Mouse (Mus musculus) bone marrow, adult 2 months (tissue): ENCODE data around the gene Ehd1. TPM values are rescaled to one million over a fixed set of nuclear protein-coding genes. Genes with fewer than 3 reads are reported as not detected.
A peak's percentile ranks its signal among the peaks of the same experiment; 100 is the strongest.

Experiments
- H3K27ac ChIP-seq: fragments of 200-500 bp; 2 replicates; pipeline ENCODE4 v1.5.1; 2012; ENCODE audit warnings: low read depth, mild to moderate bottlenecking, control low read depth, inconsistent platforms, low read length; ENCODE audit not compliant: control insufficient read depth, poor library complexity, insufficient read depth
- H3K4me1 ChIP-seq: fragments of 200-500 bp; 2 replicates; pipeline ENCODE4 v1.6.1; 2011; ENCODE audit warnings: low read length; ENCODE audit not compliant: control insufficient read depth, insufficient read depth
- H3K4me3 ChIP-seq: fragments of 200-500 bp; replicated peaks from 2 replicates; pipeline ENCODE3; 2011; ENCODE audit warnings: mild to moderate bottlenecking, low read depth, low read length, control low read depth; ENCODE audit not compliant: control insufficient read depth
- CTCF ChIP-seq: fragments of 200-500 bp; IDR thresholded peaks from 2 replicates; pipeline ENCODE4 v1.5.1; 2011; ENCODE audit warnings: low read length, control low read depth; ENCODE audit not compliant: control insufficient read depth, insufficient read depth
- POLR2A ChIP-seq: fragments of 200-500 bp; IDR thresholded peaks from 2 replicates; pipeline ENCODE4 v1.6.1; 2011; ENCODE audit warnings: low read depth, mild to moderate bottlenecking, control low read depth, low read length, borderline replicate concordance; ENCODE audit not compliant: control insufficient read depth
- WGBS: fragments of 180-500 bp; shearing (Covaris S2); methylation state at CpG from one replicate; pipeline ENCODE4 v1.1.7; 2018; 5-methylcytosine and 5-hydroxymethylcytosine counted together
- polyA plus RNA-seq: library from polyadenylated mRNA; stranded (reverse); fragments of >200 nt; gene quantifications from 2 replicates; pipeline ENCODE4 v1.2.4, GENCODE M21; 2011; ENCODE audit warnings: low replicate concordance; ENCODE audit not compliant: missing spikeins, insufficient read depth, insufficient read length

Gene Ehd1
- polyA plus RNA-seq, 1 experiment: 63.1 TPM

DNA sequence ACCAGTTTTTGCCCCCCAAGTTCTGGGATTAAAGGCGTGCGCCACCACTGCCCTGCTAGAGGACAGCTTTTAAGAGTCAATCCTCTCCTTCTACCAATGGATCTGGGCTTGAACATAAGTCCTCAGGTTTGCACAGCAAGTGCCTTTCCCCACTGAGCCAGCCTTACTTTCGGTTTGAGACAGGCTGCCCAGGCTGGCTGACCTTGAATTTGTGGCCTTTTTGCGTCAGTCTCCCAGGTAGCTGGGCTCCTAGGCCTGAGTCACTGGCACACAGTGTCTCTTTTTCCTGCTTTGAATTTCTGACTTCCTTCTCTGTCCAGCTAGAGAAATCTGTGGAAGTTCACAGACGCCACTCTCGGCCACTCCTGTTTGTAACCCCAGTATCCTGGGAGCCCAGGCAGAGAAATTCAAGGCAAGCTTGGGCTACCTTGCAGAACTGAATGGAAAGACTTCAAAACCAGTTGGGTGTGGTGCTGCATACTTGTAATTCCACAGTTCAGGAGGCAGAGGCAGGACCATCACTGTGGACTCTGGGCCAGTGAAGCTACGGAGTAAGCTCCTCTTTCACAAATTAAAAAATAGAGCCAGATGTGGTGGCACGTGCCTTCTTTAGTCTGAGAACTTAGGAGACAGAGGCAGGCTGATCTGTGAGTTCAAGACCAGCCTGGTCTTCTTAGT, 6.6 kb upstream of the Ehd1 start:
- Histone ChIP-seq H3K4me3 (no peak overlapping the region), H3K27ac (peak overlapping the region; percentile 77), H3K4me1 (peaks cover 4% of the 10 kb centered on the region; the same call in 1 of the 2 replicates)
- TF ChIP-seq CTCF: no peak
- TF ChIP-seq POLR2A: no peak
- WGBS: 68% methylated on average over 8 of the region's 8 CpGs

GRCm38 (mm10) chr19:6270661-6271060, 5.9 kb upstream of the Ehd1 start:
- peak overlapping the region; percentile 77 for H3K27ac ChIP-seq
- H3K4me3 ChIP-seq: no peak overlapping the region
- H3K4me1 ChIP-seq: peaks cover 7% of the 10 kb centered on the region; the same call in 1 of the 2 replicates
- WGBS: 57% methylated on average over 9 of the region's 9 CpGs
- TF ChIP-seq POLR2A (no peak), CTCF (no peak)

DNA sequence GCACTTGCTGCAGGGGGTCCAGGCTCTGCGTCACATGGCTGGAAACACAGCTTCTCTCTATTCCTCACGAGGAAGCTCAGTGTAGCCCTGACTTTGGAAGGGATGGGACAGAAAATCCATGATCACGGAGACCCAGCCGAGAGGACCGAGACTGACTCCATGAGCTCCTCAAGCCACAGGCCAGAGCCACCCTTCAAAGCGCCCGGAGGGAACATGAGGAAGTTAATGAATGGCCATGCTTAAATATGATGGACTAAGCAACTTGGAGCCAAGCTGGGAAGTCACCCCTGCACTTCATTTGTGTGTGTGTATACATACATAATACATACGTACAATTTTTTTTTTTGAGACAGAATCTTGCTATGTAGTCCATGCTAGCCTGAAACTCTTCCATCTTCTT, 5.3 kb upstream of the Ehd1 start:
- H3K4me1 ChIP-seq: peaks cover 8% of the 10 kb centered on the region; the same call in 1 of the 2 replicates
- no peak overlapping the region for H3K4me3 ChIP-seq
- WGBS: 77% methylated on average over 8 of the region's 8 CpGs
- H3K27ac ChIP-seq: peak overlapping the region; percentile 77; the same call in 1 of the 2 replicates
- TF ChIP-seq CTCF (no peak), POLR2A (no peak)

- H3K4me1 ChIP-seq: peaks cover 8% of the 10 kb centered on the region; the same call in 1 of the 2 replicates
- 79% methylated on average over 7 of the region's 7 CpGs for WGBS
- H3K4me3 ChIP-seq: no peak overlapping the region
- TF ChIP-seq POLR2A (no peak), CTCF (no peak)
- H3K27ac ChIP-seq: no peak overlapping the region
These were observed 4.5 kb upstream of the Ehd1 start for GRCm38 (mm10) chr19:6272053-6272452.

GRCm38 (mm10) chr19:6272738-6273137, 3.8 kb upstream of the Ehd1 start:
- TF ChIP-seq CTCF (no peak), POLR2A (no peak)
- Histone ChIP-seq H3K27ac (no peak overlapping the region), H3K4me1 (peaks cover 8% of the 10 kb centered on the region; the same call in 1 of the 2 replicates), H3K4me3 (no peak overlapping the region)
- WGBS: 79% methylated on average over 4 of the region's 4 CpGs

- Histone ChIP-seq H3K4me1 (peaks cover 10% of the 10 kb centered on the region; the same call in 1 of the 2 replicates), H3K4me3 (no peak overlapping the region), H3K27ac (no peak overlapping the region)
- TF ChIP-seq POLR2A (no peak), CTCF (no peak)
- WGBS: 54% methylated on average over 4 of the region's 4 CpGs
These were observed 2.9 kb upstream of the Ehd1 start for GRCm38 (mm10) chr19:6273592-6273991.

GRCm38 (mm10) chr19:6273998-6274608, 2.4 kb upstream of the Ehd1 start:
- Histone ChIP-seq H3K27ac (no peak overlapping the region), H3K4me1 (peaks cover 11% of the 10 kb centered on the region; the same call in 1 of the 2 replicates), H3K4me3 (no peak overlapping the region)
- 84% methylated on average over 13 of the region's 13 CpGs for WGBS
- TF ChIP-seq CTCF: no peak
- TF ChIP-seq POLR2A: no peak

DNA sequence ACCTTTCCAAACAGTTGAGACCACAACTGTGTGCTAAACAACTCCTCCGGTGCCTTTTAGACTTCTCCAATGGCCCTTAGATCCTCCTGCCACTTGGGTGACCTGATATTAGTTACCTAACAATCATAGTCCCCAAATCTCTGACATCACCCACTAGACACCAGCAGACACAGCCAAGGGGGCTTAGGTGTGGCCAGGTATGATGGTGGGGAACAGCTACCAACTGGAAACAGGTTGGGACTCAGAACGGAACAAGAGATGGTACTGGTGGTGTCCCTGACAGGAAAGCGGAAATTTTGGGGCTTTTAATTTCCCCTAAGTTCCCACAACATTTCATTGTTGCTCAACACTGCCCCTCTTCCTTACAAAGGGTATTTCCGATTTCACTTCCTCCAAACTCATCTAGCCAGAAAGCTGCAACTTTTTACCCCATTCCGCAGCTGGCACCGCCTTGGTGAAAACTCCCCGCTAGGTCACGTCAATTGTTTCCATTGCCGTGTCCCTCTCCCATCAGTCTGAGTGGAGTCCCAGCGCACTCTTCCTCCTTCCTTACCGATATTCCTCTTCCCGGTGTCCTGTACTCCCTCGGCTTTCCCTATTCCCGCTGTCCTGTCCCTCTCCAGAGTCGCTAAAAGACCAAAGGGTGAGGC, 660 bp upstream of the Ehd1 start:
- peak overlapping the region; percentile 93 for H3K27ac ChIP-seq
- TF ChIP-seq CTCF (no peak), POLR2A (no peak)
- peaks cover 12% of the 10 kb centered on the region for H3K4me1 ChIP-seq
- 3% methylated on average over 15 of the region's 15 CpGs for WGBS
- peak overlapping the region; percentile 59 for H3K4me3 ChIP-seq
